Mouse (Mus musculus) WW6 (cell line): ENCODE data around the gene Gm10065.

Experiments
- DNase-seq: peaks from one replicate; pipeline ENCODE4 v3.0.0-alpha.2; 2013; ENCODE audit warnings: low read depth, low spot score

Gene Gm10065

DNA sequence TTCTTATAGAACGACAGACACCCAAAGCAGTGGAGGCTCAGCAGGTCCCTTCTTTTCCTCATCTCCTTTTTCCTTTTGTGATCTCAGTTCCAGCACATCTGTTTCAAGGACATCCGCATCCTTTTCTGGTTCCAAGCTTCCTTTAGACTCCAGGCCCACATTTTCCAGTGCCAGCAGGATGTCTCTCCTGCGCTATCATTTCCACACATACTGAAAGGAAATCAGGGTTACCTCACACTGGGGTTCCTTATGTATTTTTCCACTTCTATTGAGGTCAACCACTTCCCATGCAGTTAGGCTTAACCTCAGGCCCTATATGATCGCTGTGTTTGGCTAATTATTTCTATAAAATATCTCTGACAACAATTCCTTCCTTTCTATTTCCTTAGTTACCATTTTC, 43.8 kb downstream of the Gm10065 start:
- DNase-seq, result no peak
